Mouse (Mus musculus) myocyte (in vitro differentiated cells): ENCODE results near the gene Vgll4. TPM values are rescaled to one million over a fixed set of nuclear protein-coding genes. Genes with fewer than 3 reads are reported as not detected.

Experiments
- H3K27me3 ChIP-seq: one replicate; pipeline ENCODE4 v1.6.1; 2011; ENCODE audit not compliant: control insufficient read depth, insufficient read depth, insufficient read length
- H3K36me3 ChIP-seq: one replicate; pipeline ENCODE4 v1.6.1; 2011; ENCODE audit not compliant: control insufficient read depth, insufficient read depth
- H3K4me2 ChIP-seq: one replicate; pipeline ENCODE4 v1.6.1; 2011; ENCODE audit warnings: low read depth, control low read depth
- H3K4me3 ChIP-seq: one replicate; pipeline ENCODE4 v1.5.1; 2011; ENCODE audit warnings: mild to moderate bottlenecking, control low read depth, moderate library complexity
- H3K79me2 ChIP-seq: one replicate; pipeline ENCODE4 v1.6.1; 2011; ENCODE audit not compliant: control insufficient read depth, insufficient read depth
- H3ac ChIP-seq: one replicate; pipeline ENCODE4 v1.6.1; 2011; ENCODE audit not compliant: control insufficient read depth, insufficient read length
- CEBPB ChIP-seq: IDR thresholded peaks from 2 replicates; pipeline ENCODE4 v1.6.1; 2011; ENCODE audit warnings: mild to moderate bottlenecking, moderate library complexity; ENCODE audit not compliant: poor library complexity, insufficient read depth, severe bottlenecking
- E2F4 ChIP-seq: IDR thresholded peaks from one replicate; pipeline ENCODE4 v1.6.1; 2011; ENCODE audit warnings: mild to moderate bottlenecking, control low read depth, moderate library complexity; ENCODE audit not compliant: insufficient read depth
- MAX ChIP-seq: IDR thresholded peaks from one replicate; pipeline ENCODE4 v1.6.1; 2011; ENCODE audit warnings: low read depth, mild to moderate bottlenecking, control low read depth
- MYOD1 ChIP-seq, 3 experiments: IDR thresholded peaks; one replicate each; pipeline ENCODE4 v1.6.1; 2011; ENCODE audit warnings: control low read depth in 2 of 3, low read depth in 2 of 3, mild to moderate bottlenecking in 2 of 3, moderate library complexity in 1 of 3; ENCODE audit not compliant: insufficient read length in 2 of 3, control insufficient read depth in 1 of 3
- MYOG ChIP-seq, 3 experiments: IDR thresholded peaks; one replicate each; pipeline ENCODE4 v1.6.1; 2011; ENCODE audit warnings: control low read depth in 2 of 3, low read depth in 2 of 3, mild to moderate bottlenecking in 2 of 3; ENCODE audit not compliant: insufficient read length in 2 of 3, control insufficient read depth in 1 of 3, insufficient read depth in 1 of 3
- POLR2A ChIP-seq: IDR thresholded peaks from one replicate; pipeline ENCODE4 v1.6.1; 2011; ENCODE audit warnings: low read depth, mild to moderate bottlenecking, control low read depth, moderate library complexity; ENCODE audit not compliant: insufficient read length
- POLR2AphosphoS2 ChIP-seq: IDR thresholded peaks from one replicate; pipeline ENCODE4 v1.6.1; 2011; ENCODE audit warnings: low read depth, control low read depth; ENCODE audit not compliant: insufficient read length
- REST ChIP-seq: IDR thresholded peaks from one replicate; pipeline ENCODE4 v1.6.1; 2011; ENCODE audit warnings: mild to moderate bottlenecking, control low read depth, moderate library complexity; ENCODE audit not compliant: insufficient read depth, insufficient read length
- SRF ChIP-seq: IDR thresholded peaks from one replicate; pipeline ENCODE4 v1.6.1; 2011; ENCODE audit warnings: low read depth; ENCODE audit not compliant: control insufficient read depth, insufficient read length
- TCF12 ChIP-seq: IDR thresholded peaks from one replicate; pipeline ENCODE4 v1.6.1; 2011; ENCODE audit warnings: mild to moderate bottlenecking, control low read depth; ENCODE audit not compliant: poor library complexity, insufficient read depth, severe bottlenecking
- TCF3 ChIP-seq: IDR thresholded peaks from one replicate; pipeline ENCODE4 v1.6.1; 2011; ENCODE audit warnings: low read depth, control low read depth; ENCODE audit not compliant: insufficient read length
- USF1 ChIP-seq: IDR thresholded peaks from one replicate; pipeline ENCODE4 v1.6.1; 2011; ENCODE audit warnings: low read depth, mild to moderate bottlenecking, control low read depth, moderate library complexity
- polyA plus RNA-seq: library from polyadenylated mRNA; unstranded; fragments of >200 nt; fragmentation: generic; extraction: Trizol; gene quantifications from one replicate; pipeline ENCODE4 v1.2.1, GENCODE M21; 2012; ENCODE audit warnings: missing spikeins

Gene Vgll4
- polyA plus RNA-seq, 1 experiment = 21.1 TPM

DNA sequence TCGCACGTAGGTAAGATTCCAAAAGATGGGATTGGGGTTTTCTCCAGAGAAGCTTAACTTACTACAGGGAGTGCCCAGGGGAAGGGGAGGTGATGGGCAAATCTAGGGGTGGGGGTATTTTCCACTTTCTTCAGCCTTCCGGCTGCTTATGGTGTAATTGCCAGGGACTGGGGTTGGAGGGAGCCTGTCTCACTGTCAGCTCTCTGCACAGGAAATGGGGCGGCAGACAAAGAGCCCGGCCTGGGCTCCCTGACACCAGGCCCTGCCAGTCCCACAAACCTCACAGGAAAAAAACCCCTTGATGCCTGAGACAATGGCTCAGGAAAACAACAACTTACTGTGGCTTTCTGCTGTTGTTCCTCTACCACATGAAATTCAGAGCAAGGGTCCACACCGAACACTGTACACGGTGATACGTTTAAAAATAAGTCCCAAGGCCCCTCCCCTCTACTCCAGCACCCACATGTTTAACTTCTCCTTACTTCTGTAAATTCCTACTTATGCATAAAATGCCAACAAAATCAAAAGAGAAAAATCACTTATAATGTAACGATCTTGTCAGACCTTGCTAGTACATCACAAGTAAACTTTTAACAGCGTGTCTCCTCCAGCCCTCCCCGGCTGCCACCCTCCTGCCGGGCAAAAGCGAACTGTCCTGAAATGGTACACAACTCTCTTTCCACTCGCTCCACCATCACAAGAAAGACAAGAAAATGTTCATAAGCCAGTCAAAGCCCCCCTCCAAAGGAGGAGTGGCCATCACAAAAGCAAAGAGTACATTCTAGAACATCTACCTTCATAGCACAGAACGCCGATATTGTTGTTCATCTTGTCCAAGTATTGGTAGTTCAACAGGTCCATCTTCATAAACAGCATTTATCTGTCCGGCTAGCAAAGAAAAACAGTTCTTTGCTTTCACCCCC, 49.0 kb downstream of the Vgll4 start:
- H3K36me3 ChIP-seq = no peaks in the 10 kb centered on the region
- H3K4me2 ChIP-seq = peak overlapping the region; percentile 90
- TF ChIP-seq POLR2A (no peak), REST (no peak), MAX (no peak), POLR2AphosphoS2 (no peak), TCF3 (no peak), MYOD1 (IDR thresholded peaks at IDR 0.05; ENCODE audit: control insufficient read depth in 1 of 3, insufficient read length in 2 of 3, low read depth in 2 of 3) (no peak), SRF (no peak), CEBPB (no peak), USF1 (no peak), TCF12 (no peak), MYOG (IDR thresholded peaks at IDR 0.05; ENCODE audit: control insufficient read depth in 1 of 3, insufficient read depth in 1 of 3, insufficient read length in 2 of 3, low read depth in 2 of 3) (no peak), E2F4 (no peak)
- H3K4me3 ChIP-seq = peak overlapping the region; percentile 88
- H3ac ChIP-seq = peak overlapping the region; percentile 63
- H3K27me3 ChIP-seq = no peaks in the 10 kb centered on the region
- H3K79me2 ChIP-seq = peaks cover 58% of the 10 kb centered on the region

- Histone ChIP-seq H3ac (peak overlapping the region; percentile 63), H3K36me3 (no peaks in the 10 kb centered on the region), H3K79me2 (peaks cover 68% of the 10 kb centered on the region), H3K4me2 (peak overlapping the region; percentile 90), H3K4me3 (peak overlapping the region; percentile 88), H3K27me3 (no peaks in the 10 kb centered on the region)
- TF ChIP-seq MYOG (IDR thresholded peaks at IDR 0.05; ENCODE audit: control insufficient read depth in 1 of 3, insufficient read depth in 1 of 3, insufficient read length in 2 of 3, low read depth in 2 of 3) (no peak), E2F4 (no peak), REST (no peak), SRF (no peak), POLR2A (no peak), USF1 (no peak), TCF12 (no peak), MAX (no peak), POLR2AphosphoS2 (no peak), MYOD1 (IDR thresholded peaks at IDR 0.05; ENCODE audit: control insufficient read depth in 1 of 3, insufficient read length in 2 of 3, low read depth in 2 of 3) (no peak), TCF3 (no peak)
These were observed 50.0 kb downstream of the Vgll4 start for GRCm38 (mm10) chr6:114919670-114920313.

DNA sequence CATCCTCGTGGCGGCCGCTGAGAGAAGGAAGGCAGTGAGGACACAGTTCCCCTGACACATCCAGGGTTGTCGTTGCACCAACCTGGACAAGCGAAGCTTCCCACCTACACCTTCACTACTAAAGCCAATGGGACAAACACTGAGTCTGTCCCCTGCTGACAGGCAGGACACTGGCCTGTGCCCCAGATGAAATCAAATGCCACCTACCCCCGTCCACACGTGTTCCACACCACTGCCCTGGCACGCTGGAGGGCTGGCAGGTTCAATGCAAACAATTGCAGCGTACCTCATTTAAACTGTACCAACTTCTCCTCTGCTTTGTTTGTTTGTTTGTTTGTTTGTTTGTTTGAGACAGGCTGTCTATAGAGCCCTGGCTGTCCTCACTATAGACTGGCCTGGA, 50.8 kb downstream of the Vgll4 start:
- Histone ChIP-seq H3K79me2 (peaks cover 76% of the 10 kb centered on the region), H3K4me2 (peak overlapping the region; percentile 90), H3ac (peak overlapping the region; percentile 63), H3K27me3 (no peaks in the 10 kb centered on the region), H3K4me3 (peak overlapping the region; percentile 88), H3K36me3 (no peaks in the 10 kb centered on the region)
- no peak for TF ChIP-seq E2F4
- no peak for TF ChIP-seq REST
- no peak for TF ChIP-seq TCF3
- TF ChIP-seq SRF = no peak
- TF ChIP-seq MYOG (IDR thresholded peaks at IDR 0.05; ENCODE audit: control insufficient read depth in 1 of 3, insufficient read depth in 1 of 3, insufficient read length in 2 of 3, low read depth in 2 of 3) = no peak
- TF ChIP-seq TCF12 = no peak
- TF ChIP-seq MAX = no peak
- no peak for TF ChIP-seq MYOD1 (IDR thresholded peaks at IDR 0.05; ENCODE audit: control insufficient read depth in 1 of 3, insufficient read length in 2 of 3, low read depth in 2 of 3)
- TF ChIP-seq POLR2AphosphoS2 = no peak
- TF ChIP-seq USF1 = no peak
- TF ChIP-seq POLR2A = no peak
- TF ChIP-seq CEBPB = no peak

- Histone ChIP-seq H3K79me2 (peaks cover 86% of the 10 kb centered on the region), H3K4me2 (peak overlapping the region; percentile 90), H3K27me3 (no peaks in the 10 kb centered on the region), H3K4me3 (peak overlapping the region; percentile 88), H3K36me3 (no peaks in the 10 kb centered on the region), H3ac (no peak overlapping the region)
- TF ChIP-seq REST = no peak
- no peak for TF ChIP-seq CEBPB
- TF ChIP-seq USF1 = no peak
- TF ChIP-seq TCF12 = no peak
- no peak for TF ChIP-seq MYOD1 (IDR thresholded peaks at IDR 0.05; ENCODE audit: control insufficient read depth in 1 of 3, insufficient read length in 2 of 3, low read depth in 2 of 3)
- TF ChIP-seq TCF3 = no peak
- peak; percentile 49 for TF ChIP-seq POLR2AphosphoS2
- TF ChIP-seq MAX = no peak
- TF ChIP-seq SRF = no peak
- peak; percentile 55 for TF ChIP-seq POLR2A
These were observed 51.8 kb downstream of the Vgll4 start for GRCm38 (mm10) chr6:114917770-114918635.
